Mouse (Mus musculus) bone marrow macrophage, adult 2 months (primary cell): ENCODE results near the gene Pqlc2. TPM values are rescaled to one million over a fixed set of nuclear protein-coding genes. Genes with fewer than 3 reads are reported as not detected.

ENCODE experiments used
- H3K27ac ChIP-seq: 2 replicates; pipeline ENCODE4 v1.5.1; 2012; ENCODE audit warnings: low read depth, low read length; ENCODE audit not compliant: insufficient read depth
- H3K4me1 ChIP-seq: 2 replicates; pipeline ENCODE4 v1.6.1; 2012; ENCODE audit warnings: low read length; ENCODE audit not compliant: control insufficient read depth, insufficient read depth
- H3K4me3 ChIP-seq: 2 replicates; pipeline ENCODE4 v1.5.1; 2012; ENCODE audit warnings: mild to moderate bottlenecking, low read length, moderate library complexity; ENCODE audit not compliant: insufficient read depth
- CTCF ChIP-seq: IDR thresholded peaks from 2 replicates; pipeline ENCODE4 v1.5.1; 2012; ENCODE audit warnings: low read depth, mild to moderate bottlenecking, low read length, moderate library complexity
- POLR2A ChIP-seq: IDR thresholded peaks from 2 replicates; pipeline ENCODE4 v1.6.1; 2012; ENCODE audit warnings: mild to moderate bottlenecking, low read depth, low read length, borderline replicate concordance
- polyA plus RNA-seq: library from polyadenylated mRNA; stranded (reverse); fragments of >200 nt; gene quantifications from 2 replicates; pipeline ENCODE4 v1.2.4, GENCODE M21; 2012; ENCODE audit not compliant: missing spikeins, insufficient read depth, insufficient read length

Gene Pqlc2
- polyA plus RNA-seq, 1 experiment, result 26.7 TPM

DNA sequence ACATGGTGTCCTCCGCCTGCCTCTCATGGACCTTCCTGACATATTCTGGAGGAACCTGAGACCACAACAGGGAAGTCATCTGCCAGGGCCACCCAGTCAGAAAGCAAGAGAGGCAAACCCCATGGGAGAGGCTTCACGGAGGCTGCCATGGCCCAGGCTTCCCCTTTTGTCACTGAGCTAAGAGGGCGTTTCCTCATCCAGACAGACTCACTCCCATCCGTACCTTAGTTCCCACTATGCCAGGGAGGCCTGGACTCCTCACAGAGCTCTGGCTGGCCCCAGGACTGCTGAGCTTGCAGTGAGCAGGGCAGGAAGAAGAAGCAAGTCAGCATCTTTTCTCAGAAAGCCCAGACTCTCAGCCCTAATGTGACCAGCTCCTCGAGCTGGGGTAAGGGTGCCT, 2.6 kb downstream of the Pqlc2 start:
- Histone ChIP-seq H3K4me1 (peaks cover 26% of the 10 kb centered on the region), H3K27ac (peak overlapping the region; percentile 69), H3K4me3 (0 out of 2 replicates have a peak overlapping the region, but pooled peaks have one; percentile 4)
- no peak for TF ChIP-seq CTCF
- no peak for TF ChIP-seq POLR2A

DNA sequence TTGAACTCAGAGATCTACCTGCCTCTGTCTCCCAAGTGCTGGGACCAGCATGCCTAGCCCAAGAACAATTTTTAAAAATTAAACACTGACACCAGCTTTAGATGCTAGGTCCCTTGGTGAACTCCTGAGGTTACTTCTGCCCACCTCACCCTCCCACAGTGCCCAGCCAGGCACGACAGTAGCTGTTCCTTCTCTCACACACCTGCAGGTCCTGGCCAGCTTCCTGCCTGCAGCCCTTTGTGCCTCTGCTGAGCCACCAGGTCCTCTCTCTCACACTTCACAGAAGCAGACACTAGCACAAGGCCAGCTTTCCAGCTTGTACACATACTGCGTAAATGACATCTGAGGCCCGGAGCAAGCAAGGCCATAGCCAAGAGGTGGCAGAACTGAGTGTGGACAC, 5.0 kb downstream of the Pqlc2 start:
- Histone ChIP-seq H3K4me3 (no peak overlapping the region), H3K27ac (no peak overlapping the region), H3K4me1 (peaks cover 21% of the 10 kb centered on the region)
- no peak for TF ChIP-seq POLR2A
- TF ChIP-seq CTCF, result no peak

DNA sequence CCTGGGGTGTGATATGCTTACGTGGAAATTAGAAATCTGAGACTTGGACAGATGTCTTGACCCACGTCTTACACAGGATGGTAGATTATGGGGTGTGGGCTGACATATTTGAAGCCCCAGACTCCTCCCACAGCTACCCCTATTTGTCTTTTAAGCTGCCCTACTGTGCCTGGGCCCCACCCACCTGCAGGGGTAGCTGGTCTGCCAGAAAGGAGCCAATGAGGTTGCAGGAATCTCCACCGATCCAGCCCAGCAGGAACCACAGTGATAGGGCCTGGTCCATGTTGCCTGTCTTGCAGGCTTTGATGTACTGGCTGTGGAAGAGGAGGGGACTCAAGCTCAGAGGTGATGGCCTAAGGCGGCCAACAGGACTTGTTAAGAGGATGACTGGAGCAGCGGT, 8.3 kb downstream of the Pqlc2 start:
- Histone ChIP-seq H3K4me3 (no peak overlapping the region), H3K4me1 (no peaks in the 10 kb centered on the region), H3K27ac (no peak overlapping the region)
- TF ChIP-seq CTCF, result no peak
- TF ChIP-seq POLR2A, result no peak

DNA sequence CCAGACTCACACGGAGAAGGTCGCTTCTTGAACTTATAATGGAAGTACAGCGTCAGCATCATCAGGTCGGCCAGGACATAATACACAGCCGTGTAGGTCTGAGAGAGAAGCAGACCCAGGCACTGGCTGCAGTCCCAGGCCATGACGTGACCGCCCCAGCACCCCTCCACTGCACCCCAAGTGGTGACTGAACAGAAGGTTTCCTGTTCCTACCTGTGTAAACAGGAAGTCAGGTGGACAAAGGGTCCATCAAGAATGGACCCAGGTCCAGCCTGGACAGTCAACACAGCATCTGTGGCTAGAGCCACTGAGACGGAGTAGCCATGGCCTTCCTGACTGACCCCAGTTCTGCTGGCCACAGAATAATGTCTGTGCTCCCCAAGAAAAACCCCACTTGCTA, 8.7 kb downstream of the Pqlc2 start:
- Histone ChIP-seq H3K4me3 (no peak overlapping the region), H3K27ac (no peak overlapping the region), H3K4me1 (no peaks in the 10 kb centered on the region)
- TF ChIP-seq CTCF (no peak), POLR2A (no peak)

DNA sequence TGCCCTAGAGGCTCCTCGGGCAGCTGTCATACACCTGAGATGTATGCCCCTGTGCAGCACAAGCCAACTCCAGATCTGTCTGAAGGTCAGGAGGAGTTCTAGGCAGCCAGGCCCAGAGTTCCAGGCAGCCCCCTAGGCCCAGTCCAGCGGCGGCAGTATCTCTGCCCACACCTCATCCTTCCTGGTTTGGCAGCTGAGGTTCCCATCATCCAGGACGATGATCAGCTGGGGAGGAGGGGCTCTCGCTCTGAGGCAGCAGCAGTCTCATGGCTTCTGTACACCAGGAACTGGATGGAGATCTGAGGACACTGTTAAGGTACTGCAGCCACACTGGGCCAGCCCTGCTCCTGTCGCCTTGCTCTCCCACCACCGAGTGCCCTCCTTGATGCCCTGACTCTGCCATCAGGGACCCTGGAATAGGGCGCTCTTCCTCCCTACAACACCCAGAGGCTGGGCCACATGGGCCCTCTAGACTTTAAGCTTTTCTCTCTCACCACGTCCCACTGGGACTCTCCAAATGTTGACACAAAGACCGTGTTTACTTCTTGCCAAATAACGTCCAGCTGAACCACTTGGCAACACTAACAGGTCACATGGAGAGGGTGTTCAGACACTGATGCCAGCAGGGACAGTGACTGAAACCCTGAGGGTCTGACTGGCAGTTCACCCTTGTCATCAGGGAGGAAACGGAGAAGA, 11.7 kb downstream of the Pqlc2 start:
- H3K4me1 ChIP-seq, result no peaks in the 10 kb centered on the region
- TF ChIP-seq CTCF (no peak), POLR2A (no peak)
- H3K27ac ChIP-seq, result no peak overlapping the region
- H3K4me3 ChIP-seq, result no peak overlapping the region

DNA sequence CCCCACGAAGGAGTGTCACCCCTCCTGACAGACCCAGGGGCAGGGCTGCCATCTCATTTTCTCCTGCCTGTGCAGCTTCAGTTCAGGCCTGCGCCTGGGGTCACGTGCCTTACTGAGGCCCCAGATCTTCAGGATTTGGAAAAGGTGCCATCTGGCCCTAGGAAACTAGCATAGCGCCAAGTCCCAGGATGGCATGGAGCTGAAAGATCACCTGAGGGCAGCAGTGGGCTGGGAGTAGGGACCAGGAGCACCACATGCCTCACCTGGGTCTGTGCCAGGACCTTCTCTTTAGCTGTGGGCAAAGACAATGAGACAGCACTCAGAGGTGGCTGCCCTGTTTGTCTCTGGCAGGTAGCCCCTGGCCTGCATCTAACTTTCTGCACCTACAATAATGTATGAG, 12.9 kb downstream of the Pqlc2 start:
- Histone ChIP-seq H3K27ac (no peak overlapping the region), H3K4me1 (no peaks in the 10 kb centered on the region), H3K4me3 (no peak overlapping the region)
- TF ChIP-seq POLR2A, result no peak
- no peak for TF ChIP-seq CTCF

DNA sequence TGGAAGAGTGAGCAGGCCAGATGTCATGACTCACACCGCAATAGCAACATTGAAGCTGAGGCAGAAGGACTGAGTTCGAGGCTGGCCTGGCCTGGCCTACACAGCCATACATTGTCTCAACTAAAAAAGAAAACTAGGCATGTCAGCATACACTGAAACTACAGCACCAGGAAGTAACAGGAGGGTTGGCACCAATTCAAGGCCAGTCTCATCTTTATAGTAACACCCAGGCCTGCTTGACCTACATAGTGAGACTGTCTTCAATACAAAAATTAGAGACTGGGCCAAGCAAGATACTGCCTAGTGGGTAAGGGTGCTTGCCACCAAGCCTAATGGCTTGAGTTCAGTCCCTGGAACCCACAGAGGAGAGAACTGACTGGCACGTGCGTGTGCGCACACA, 18.5 kb downstream of the Pqlc2 start:
- TF ChIP-seq CTCF (no peak), POLR2A (no peak)
- H3K27ac ChIP-seq, result no peak overlapping the region
- H3K4me1 ChIP-seq, result peaks cover 7% of the 10 kb centered on the region
- no peak overlapping the region for H3K4me3 ChIP-seq

DNA sequence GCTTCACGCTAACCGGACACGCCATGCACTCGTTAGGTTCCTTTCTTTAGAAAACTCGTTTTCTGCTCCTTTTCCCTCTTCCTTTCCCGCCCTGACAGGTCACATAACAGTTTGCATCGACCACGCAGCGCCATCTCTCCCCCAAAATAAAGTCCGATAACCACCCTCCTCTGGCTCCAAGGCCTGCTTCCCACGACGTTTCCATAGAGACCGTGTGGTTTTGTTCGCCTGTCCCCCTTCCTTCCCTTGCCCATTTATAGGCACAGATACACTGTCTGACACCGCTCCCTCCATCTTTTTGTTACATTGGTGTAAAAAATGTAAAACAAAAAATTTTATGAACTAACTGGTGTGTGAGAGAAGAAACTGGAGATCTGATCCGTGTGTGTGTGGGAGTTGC, 19.4 kb downstream of the Pqlc2 start:
- Histone ChIP-seq H3K4me3 (no peak overlapping the region), H3K27ac (no peak overlapping the region), H3K4me1 (peaks cover 7% of the 10 kb centered on the region)
- no peak for TF ChIP-seq POLR2A
- TF ChIP-seq CTCF, result no peak

DNA sequence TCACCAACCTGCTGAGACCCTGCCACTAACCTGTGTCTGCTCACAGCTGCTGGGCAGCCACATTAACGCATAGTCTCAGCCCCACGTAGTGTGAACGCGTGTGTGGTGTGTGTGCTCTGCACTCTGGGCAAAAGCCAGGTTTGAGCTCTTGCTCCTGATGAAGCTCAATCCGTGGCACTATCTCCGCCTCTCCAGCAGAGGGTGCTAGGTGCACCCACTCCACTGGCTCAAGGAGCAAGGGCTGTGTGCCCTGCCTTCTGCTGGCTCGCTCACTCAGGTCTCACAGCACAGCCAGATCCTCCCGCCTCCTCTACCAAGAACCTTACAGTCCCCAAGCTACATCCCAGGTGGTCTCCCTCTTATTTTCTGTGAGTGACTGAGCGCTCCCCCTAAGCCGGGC, 21.5 kb downstream of the Pqlc2 start:
- H3K4me1 ChIP-seq, result peaks cover 7% of the 10 kb centered on the region
- TF ChIP-seq POLR2A (no peak), CTCF (no peak)
- H3K4me3 ChIP-seq, result no peak overlapping the region
- H3K27ac ChIP-seq, result no peak overlapping the region

DNA sequence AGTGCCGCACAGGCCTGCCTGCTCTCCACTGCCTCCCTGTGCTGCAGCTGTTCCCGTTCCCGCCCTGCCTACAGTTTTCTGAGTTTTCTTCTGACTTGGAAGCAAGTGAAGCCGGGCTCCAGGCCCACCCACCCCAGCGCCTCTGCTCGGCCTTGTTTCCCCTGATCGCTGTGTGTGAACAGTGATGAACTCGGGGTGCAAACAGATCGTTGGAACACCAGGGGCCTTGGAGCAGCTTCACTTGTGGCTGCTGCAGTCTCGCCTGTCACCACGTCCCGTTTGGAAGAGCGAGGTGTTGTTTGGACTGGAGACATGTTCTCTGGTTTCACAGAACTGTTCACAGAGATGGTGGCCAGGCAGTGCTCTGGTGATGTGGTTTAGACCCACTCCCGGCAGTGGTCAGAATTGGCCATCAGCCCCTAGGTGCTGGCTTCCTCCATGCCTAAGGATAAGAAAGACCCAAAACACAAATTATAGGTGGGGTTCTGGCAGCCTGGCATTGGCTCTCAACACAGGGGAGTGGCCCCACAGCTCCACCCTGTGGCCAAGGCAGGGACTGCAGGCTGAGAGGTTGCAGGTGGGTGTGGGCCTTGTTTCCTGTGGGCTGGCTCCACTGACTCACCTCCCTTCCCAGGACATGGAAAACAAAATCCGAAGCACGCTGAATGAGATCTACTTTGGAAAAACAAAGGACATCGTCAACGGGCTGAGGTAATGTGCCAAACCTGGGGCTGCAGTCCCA, 23.2 kb downstream of the Pqlc2 start:
- Histone ChIP-seq H3K4me1 (peaks cover 7% of the 10 kb centered on the region), H3K4me3 (no peak overlapping the region), H3K27ac (no peak overlapping the region)
- TF ChIP-seq POLR2A, result no peak
- TF ChIP-seq CTCF, result peak; percentile 83

DNA sequence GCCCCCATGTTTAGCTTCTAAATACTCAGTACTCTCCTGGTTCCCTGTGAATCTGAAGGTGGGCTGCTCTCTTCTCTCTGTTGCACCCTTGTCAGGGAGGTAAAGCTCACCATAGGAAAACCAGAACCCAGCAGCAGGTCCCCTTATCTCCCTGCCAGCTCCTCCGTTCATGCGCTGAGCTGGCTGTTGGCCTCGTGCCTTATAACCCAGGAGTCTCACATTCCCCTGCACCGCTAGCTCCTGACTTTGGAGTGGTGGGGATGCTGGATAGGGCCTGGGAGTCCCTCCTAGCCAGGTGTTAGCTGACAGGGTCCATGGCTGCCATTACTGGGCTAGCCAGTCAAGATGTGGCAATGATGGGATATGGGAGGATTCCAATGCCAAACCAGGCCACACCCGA, 24.3 kb downstream of the Pqlc2 start:
- H3K27ac ChIP-seq, result no peak overlapping the region
- TF ChIP-seq CTCF (no peak), POLR2A (no peak)
- no peak overlapping the region for H3K4me3 ChIP-seq
- peaks cover 4% of the 10 kb centered on the region; the same call in 1 of the 2 replicates for H3K4me1 ChIP-seq
